Mouse (Mus musculus) stomach, embryonic 16.5 days (tissue): ENCODE measurements around the gene Syndig1. TPM values are rescaled to one million over a fixed set of nuclear protein-coding genes. Genes with fewer than 3 reads are reported as not detected.

Experiments
- ATAC-seq: fragments of 200-750 bp; cut with Nextera tagmentation; 2 replicates; pipeline ENCODE4 v1.8.0; 2017; ENCODE audit warnings: moderate number of reproducible peaks, moderate TSS enrichment; ENCODE audit not compliant: insufficient read depth, low FRiP score
- H3K27ac ChIP-seq: fragments of 300-500 bp; sonication (generic); 2 replicates; pipeline ENCODE4 v1.5.1; 2014; ENCODE audit warnings: low read length
- H3K27me3 ChIP-seq: fragments of 300-500 bp; sonication (generic); 2 replicates; pipeline ENCODE4 v1.6.1; 2014; ENCODE audit warnings: low read length, control low read depth, mixed read lengths; ENCODE audit not compliant: control insufficient read depth, insufficient read depth
- H3K36me3 ChIP-seq: fragments of 300-500 bp; sonication (generic); 2 replicates; pipeline ENCODE4 v1.6.1; 2014; ENCODE audit warnings: low read length; ENCODE audit not compliant: control insufficient read depth, insufficient read depth
- H3K4me1 ChIP-seq: fragments of 300-500 bp; sonication (generic); 2 replicates; pipeline ENCODE4 v1.6.1; 2014; ENCODE audit warnings: low read length, control low read depth, mixed read lengths; ENCODE audit not compliant: control insufficient read depth, insufficient read depth
- H3K4me2 ChIP-seq: fragments of 300-500 bp; sonication (generic); 2 replicates; pipeline ENCODE4 v1.6.1; 2014; ENCODE audit warnings: low read depth, low read length, mixed read lengths
- H3K4me3 ChIP-seq: fragments of 300-500 bp; sonication (generic); replicated peaks from 2 replicates; pipeline ENCODE4 v1.5.1; 2014; ENCODE audit warnings: mild to moderate bottlenecking, low read length
- H3K9ac ChIP-seq: fragments of 300-500 bp; sonication (generic); 2 replicates; pipeline ENCODE4 v1.6.1; 2014; ENCODE audit warnings: low read length
- H3K9me3 ChIP-seq: fragments of 300-500 bp; sonication (generic); replicated peaks from 2 replicates; pipeline ENCODE4 v1.6.1; 2016; ENCODE audit warnings: low read length, control low read depth; ENCODE audit not compliant: control insufficient read depth
- WGBS: fragments of 180-500 bp; shearing (Covaris S2); extraction: QIAGEN DNeasy Blood & Tissue Kit; methylation state at CpG from one replicate; pipeline ENCODE4 v1.1.7; 2014; 5-methylcytosine and 5-hydroxymethylcytosine counted together
- polyA plus RNA-seq: library from polyadenylated mRNA; unstranded; fragments of >200 nt; fragmentation: Nextera tagmentation; extraction: Ambion mirVana; gene quantifications from 2 replicates; pipeline ENCODE4 v1.2.1, GENCODE M21; 2015

Syndig1 gene
- polyA plus RNA-seq, 1 experiment from 2014 or later: 12.1 TPM

DNA sequence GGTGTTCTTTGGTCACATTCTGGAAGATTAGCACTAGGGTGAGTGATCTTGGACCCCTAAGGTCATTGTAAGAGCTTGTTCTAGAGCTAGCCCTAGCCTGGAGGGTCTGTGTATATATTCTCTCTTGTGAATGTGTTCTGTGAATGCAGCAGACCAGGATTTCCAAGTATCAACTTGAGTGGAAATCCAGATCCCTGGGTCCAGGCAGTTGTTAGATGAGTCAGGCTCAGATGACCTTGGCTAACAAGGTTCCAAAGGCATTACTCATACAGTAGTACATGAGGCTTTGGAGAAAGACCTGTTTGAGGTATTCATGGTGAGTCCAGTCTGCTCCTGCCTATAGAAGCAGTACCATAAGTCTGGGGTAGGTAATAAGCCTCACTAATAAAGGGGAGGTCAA, 103.1 kb downstream of the Syndig1 start:
- H3K27ac ChIP-seq: no peak overlapping the region
- no peak overlapping the region for H3K4me2 ChIP-seq
- no peak overlapping the region for H3K4me3 ChIP-seq
- no peaks in the 10 kb centered on the region for H3K27me3 ChIP-seq
- H3K9me3 ChIP-seq: no peaks in the 10 kb centered on the region
- no peaks in the 10 kb centered on the region for H3K4me1 ChIP-seq
- ATAC-seq: no peak
- H3K36me3 ChIP-seq: no peaks in the 10 kb centered on the region
- H3K9ac ChIP-seq: no peak overlapping the region

- no peak overlapping the region for H3K4me2 ChIP-seq
- H3K9me3 ChIP-seq: no peaks in the 10 kb centered on the region
- no peaks in the 10 kb centered on the region for H3K4me1 ChIP-seq
- 44% methylated on average over 2 of the region's 2 CpGs for WGBS
- peak; percentile 76; the same call in 1 of the 2 replicates for ATAC-seq
- H3K27me3 ChIP-seq: no peaks in the 10 kb centered on the region
- peak overlapping the region; percentile 61; the same call in 1 of the 2 replicates for H3K27ac ChIP-seq
- H3K36me3 ChIP-seq: no peaks in the 10 kb centered on the region
- H3K9ac ChIP-seq: no peak overlapping the region
- no peak overlapping the region for H3K4me3 ChIP-seq
Measured at GRCm38 (mm10) chr2:149933247-149933898, 104.4 kb downstream of the Syndig1 start.

DNA sequence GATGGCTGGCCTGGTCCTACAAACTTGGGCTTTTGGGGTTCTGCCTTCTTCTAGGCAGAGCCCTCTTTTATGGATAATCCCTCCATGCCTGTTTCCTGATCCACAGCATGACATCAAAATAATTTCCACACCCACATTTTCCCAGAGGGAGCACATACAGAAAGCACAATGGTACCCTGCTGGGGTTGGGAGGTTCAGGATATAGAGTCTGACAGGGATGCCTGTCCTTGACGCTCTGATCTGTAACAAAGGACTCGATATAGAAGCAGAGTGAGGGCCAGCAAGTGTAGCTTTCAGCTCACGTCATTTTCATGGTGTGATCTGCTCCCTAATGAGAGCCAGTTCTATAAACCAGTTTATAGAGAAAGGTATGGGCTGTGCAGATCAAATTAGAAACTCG, 105.1 kb downstream of the Syndig1 start:
- no peaks in the 10 kb centered on the region for H3K36me3 ChIP-seq
- no peak overlapping the region for H3K27ac ChIP-seq
- no peak overlapping the region for H3K9ac ChIP-seq
- no peaks in the 10 kb centered on the region for H3K9me3 ChIP-seq
- no peaks in the 10 kb centered on the region for H3K27me3 ChIP-seq
- no peak for ATAC-seq
- H3K4me2 ChIP-seq: no peak overlapping the region
- no peaks in the 10 kb centered on the region for H3K4me1 ChIP-seq
- no peak overlapping the region for H3K4me3 ChIP-seq
- 67% methylated on average over 4 of the region's 4 CpGs for WGBS

DNA sequence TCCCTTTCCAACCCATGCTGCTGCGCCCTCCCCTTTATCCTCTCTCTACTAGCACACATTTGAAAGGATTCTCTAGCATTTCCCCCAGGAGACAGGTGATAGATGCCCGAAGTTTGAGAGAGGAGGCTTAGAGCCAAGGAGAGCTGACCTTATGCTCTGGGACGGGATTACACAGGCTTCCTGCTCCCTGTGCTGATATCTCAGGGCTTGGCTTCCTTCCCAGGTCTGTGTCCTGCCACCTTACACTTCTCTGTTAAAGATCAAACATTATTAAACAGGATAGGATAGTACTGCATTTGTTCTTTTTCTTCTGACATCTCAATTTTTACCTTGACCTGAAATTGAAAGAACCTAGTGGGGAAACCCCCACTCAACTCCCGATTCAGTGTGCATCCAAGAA, 109.8 kb downstream of the Syndig1 start:
- Histone ChIP-seq H3K27ac (no peak overlapping the region), H3K4me3 (no peak overlapping the region), H3K4me1 (no peaks in the 10 kb centered on the region), H3K36me3 (no peaks in the 10 kb centered on the region), H3K9ac (no peak overlapping the region), H3K4me2 (no peak overlapping the region), H3K9me3 (no peaks in the 10 kb centered on the region), H3K27me3 (no peaks in the 10 kb centered on the region)
- WGBS: 59% methylated on average over 4 of the region's 4 CpGs
- ATAC-seq: no peak

DNA sequence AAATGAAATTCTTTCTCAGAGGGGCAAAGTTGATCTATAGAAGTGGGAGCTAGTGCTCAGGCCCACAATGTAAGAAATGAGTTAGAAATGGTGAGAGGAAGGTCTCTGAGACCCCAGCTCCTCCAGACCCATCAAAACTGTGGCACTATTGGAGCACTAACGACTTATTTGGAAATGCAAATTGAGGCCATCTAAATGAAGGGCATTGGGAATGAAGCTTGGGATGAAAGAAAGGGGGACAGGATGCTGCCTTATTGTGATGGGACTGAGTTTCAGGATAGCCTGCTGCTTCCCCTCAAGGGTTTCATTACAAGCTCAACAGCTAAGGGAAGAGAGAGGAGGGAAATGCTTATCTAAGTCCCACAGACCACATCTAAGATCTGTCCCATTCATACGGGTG, 110.6 kb downstream of the Syndig1 start:
- ATAC-seq: no peak
- Histone ChIP-seq H3K4me1 (no peaks in the 10 kb centered on the region), H3K4me2 (no peak overlapping the region), H3K36me3 (no peaks in the 10 kb centered on the region), H3K27me3 (no peaks in the 10 kb centered on the region), H3K4me3 (no peak overlapping the region), H3K9ac (no peak overlapping the region), H3K9me3 (no peaks in the 10 kb centered on the region), H3K27ac (no peak overlapping the region)
- 65% methylated on average over 2 of the region's 2 CpGs for WGBS

GRCm38 (mm10) chr2:149950641-149951040, 121.6 kb downstream of the Syndig1 start:
- H3K9ac ChIP-seq: no peak overlapping the region
- no peaks in the 10 kb centered on the region for H3K9me3 ChIP-seq
- H3K4me1 ChIP-seq: no peaks in the 10 kb centered on the region
- WGBS: 90% methylated on average over 4 of the region's 4 CpGs
- no peak overlapping the region for H3K4me3 ChIP-seq
- no peak overlapping the region for H3K4me2 ChIP-seq
- H3K27me3 ChIP-seq: no peaks in the 10 kb centered on the region
- ATAC-seq: no peak
- H3K27ac ChIP-seq: no peak overlapping the region
- no peaks in the 10 kb centered on the region for H3K36me3 ChIP-seq

- Histone ChIP-seq H3K36me3 (no peaks in the 10 kb centered on the region), H3K9me3 (no peaks in the 10 kb centered on the region), H3K9ac (no peak overlapping the region), H3K27ac (no peak overlapping the region), H3K4me3 (no peak overlapping the region), H3K4me2 (no peak overlapping the region), H3K27me3 (no peaks in the 10 kb centered on the region), H3K4me1 (no peaks in the 10 kb centered on the region)
- ATAC-seq: no peak
- 83% methylated on average over 4 of the region's 4 CpGs for WGBS
Measured at GRCm38 (mm10) chr2:149971014-149971413, 142.0 kb downstream of the Syndig1 start.

- H3K9ac ChIP-seq: no peak overlapping the region
- WGBS: 26% methylated on average over 6 of the region's 6 CpGs
- H3K4me3 ChIP-seq: no peak overlapping the region
- no peaks in the 10 kb centered on the region for H3K36me3 ChIP-seq
- ATAC-seq: no peak
- no peaks in the 10 kb centered on the region for H3K27me3 ChIP-seq
- H3K27ac ChIP-seq: no peak overlapping the region
- H3K4me2 ChIP-seq: no peak overlapping the region
- H3K4me1 ChIP-seq: no peaks in the 10 kb centered on the region
- H3K9me3 ChIP-seq: no peaks in the 10 kb centered on the region
Measured at GRCm38 (mm10) chr2:149973583-149973982, 144.6 kb downstream of the Syndig1 start.

GRCm38 (mm10) chr2:149980419-149980818, 151.4 kb downstream of the Syndig1 start:
- no peak overlapping the region for H3K27ac ChIP-seq
- ATAC-seq: no peak
- H3K4me3 ChIP-seq: no peak overlapping the region
- H3K9me3 ChIP-seq: no peaks in the 10 kb centered on the region
- H3K9ac ChIP-seq: no peak overlapping the region
- WGBS: 65% methylated on average over 1 of the region's 1 CpGs
- H3K36me3 ChIP-seq: no peaks in the 10 kb centered on the region
- no peak overlapping the region for H3K4me2 ChIP-seq
- H3K4me1 ChIP-seq: no peaks in the 10 kb centered on the region
- no peaks in the 10 kb centered on the region for H3K27me3 ChIP-seq
